Mouse (Mus musculus) lung, postnatal 0 days (tissue): Measurements from ENCODE around the gene Ahdc1.

ENCODE experiments used
- CTCF ChIP-seq: IDR thresholded peaks from 2 replicates; pipeline ENCODE4 v1.5.1; 2016; ENCODE audit warnings: antibody characterized with exemption, mild to moderate bottlenecking
- EP300 ChIP-seq: IDR thresholded peaks from 2 replicates; pipeline ENCODE4 v1.6.1; 2016; ENCODE audit warnings: antibody characterized with exemption, mild to moderate bottlenecking, control low read depth

- TF ChIP-seq CTCF (no peak), EP300 (no peak)
These were observed 1.4 kb upstream of the Ahdc1 start for GRCm38 (mm10) chr4:133009676-133010075.
